In genomic region chr9:65018588-65019121, GRCm38 (mm10) we compare ENCODE assay signal across 11 mouse cellular contexts. TPM values are rescaled to one million over a fixed set of nuclear protein-coding genes. Genes with fewer than 3 reads are reported as not detected.
DNase-seq lines count a peak whose midpoint lies in the region; ATAC-seq lines count a peak whose summit lies in the region.
"Had no signal": no experiment of that assay in that cellular context is flagged by ENCODE, and none has a peak within 500 bp of the region (broad histone marks: within the 10 kb centered on the region; RNA-seq: fewer than 3 reads in every experiment).

No protein-coding gene starts in this region.

- ATAC-seq in forebrain, embryonic 13.5 days = no peak
- ATAC-seq in forebrain, embryonic 16.5 days = no peak
- peak; percentile 43 for ATAC-seq in megakaryocyte progenitor cell, adult 5-6 weeks (replicated peaks; ENCODE audit: poor library complexity)

- intact Hi-C loops in gastrocnemius, postnatal 36 days (cut with DNase I) = no loop called here

- H3K4me1 ChIP-seq in forebrain, embryonic 13.5 days = peaks cover 64% of the 10 kb centered on the region
- H3K4me1 ChIP-seq in forebrain, embryonic 10.5 days = peaks cover 59% of the 10 kb centered on the region
- peaks cover 60% of the 10 kb centered on the region for H3K4me1 ChIP-seq in forebrain, embryonic 16.5 days (replicated peaks; ENCODE audit: control insufficient read depth, insufficient read depth, low read length)

- no peaks in the 10 kb centered on the region for H3K9me3 ChIP-seq in forebrain, embryonic 13.5 days (replicated peaks)
- no peaks in the 10 kb centered on the region for H3K9me3 ChIP-seq in forebrain, embryonic 10.5 days
- no peaks in the 10 kb centered on the region for H3K9me3 ChIP-seq in forebrain, embryonic 16.5 days (ENCODE audit: control insufficient read depth, low read length)

- peak overlapping the region; percentile 84 for H3K4me2 ChIP-seq in forebrain, embryonic 13.5 days
- peak overlapping the region; percentile 58 for H3K4me2 ChIP-seq in forebrain, embryonic 16.5 days (ENCODE audit: low read length)

- no peak overlapping the region for H3K27ac ChIP-seq in forebrain, embryonic 13.5 days
- no peak overlapping the region for H3K27ac ChIP-seq in forebrain, embryonic 10.5 days
- no peak overlapping the region for H3K27ac ChIP-seq in forebrain, embryonic 16.5 days (ENCODE audit: low read length)
- H3K27ac ChIP-seq: stomach, postnatal 0 days had no signal

- no peak for DNase-seq in forebrain, embryonic 10.5 days (ENCODE audit: extremely low spot score, low spot score)
- peak; percentile 64 for DNase-seq in CD4-positive, CD25-positive, alpha-beta regulatory T cell, adult 2 months (ENCODE audit: low read depth, low spot score)
- DNase-seq in gastrocnemius, postnatal 36 days = no peak
- no peak for DNase-seq in left cerebral cortex, adult 18-20 months (ENCODE audit: low spot score in 2 of 2)
- DNase-seq in urinary bladder, adult 2 months (ENCODE audit: low spot score) = no peak
- DNase-seq: cerebellum, adult 9-10 months; heart, postnatal 36 days had no signal

- no peaks in the 10 kb centered on the region for H3K27me3 ChIP-seq in forebrain, embryonic 13.5 days
- peaks cover 14% of the 10 kb centered on the region for H3K27me3 ChIP-seq in forebrain, embryonic 10.5 days (ENCODE audit: poor library complexity, severe bottlenecking)
- no peaks in the 10 kb centered on the region for H3K27me3 ChIP-seq in forebrain, embryonic 16.5 days (replicated peaks; ENCODE audit: control insufficient read depth, insufficient read depth, low read length)

- no peaks in the 10 kb centered on the region for H3K36me3 ChIP-seq in forebrain, embryonic 13.5 days (ENCODE audit: poor library complexity, severe bottlenecking)
- peaks cover 7% of the 10 kb centered on the region for H3K36me3 ChIP-seq in forebrain, embryonic 10.5 days (replicated peaks)
- no peaks in the 10 kb centered on the region for H3K36me3 ChIP-seq in forebrain, embryonic 16.5 days (ENCODE audit: control insufficient read depth, insufficient read depth)

- H3K4me3 ChIP-seq in forebrain, embryonic 13.5 days = no peak overlapping the region
- no peak overlapping the region for H3K4me3 ChIP-seq in forebrain, embryonic 10.5 days
- no peak overlapping the region for H3K4me3 ChIP-seq in forebrain, embryonic 16.5 days (replicated peaks; ENCODE audit: low read length)

- 76% methylated on average over 3 of the region's 3 CpGs for WGBS in forebrain, embryonic 13.5 days
- 85% methylated on average over 3 of the region's 3 CpGs for WGBS in forebrain, embryonic 10.5 days
- 75% methylated on average over 3 of the region's 3 CpGs for WGBS in forebrain, embryonic 16.5 days

- no peak overlapping the region for H3K9ac ChIP-seq in forebrain, embryonic 13.5 days
- 0 out of 2 replicates have a peak overlapping the region, but pooled peaks have one; percentile 23 for H3K9ac ChIP-seq in forebrain, embryonic 16.5 days (replicated peaks; ENCODE audit: low read depth, low read length)

RNA-seq across cellular contexts. Expression of gene Hacd3, which starts 2.8 kb away (rescaled TPM):
- polyA plus RNA-seq in forebrain, embryonic 13.5 days (2015; fragmentation: Nextera tagmentation; extraction: Ambion mirVana) = 151 and 159 TPM in 2 replicates
- polyA plus RNA-seq in forebrain, embryonic 10.5 days (2016; fragmentation: Nextera tagmentation; extraction: Ambion mirVana) = 105 and 112 TPM in 2 replicates
- 202 and 214 TPM in 2 replicates for polyA plus RNA-seq in forebrain, embryonic 16.5 days (2015; fragmentation: Nextera tagmentation; extraction: Ambion mirVana)
- 23.5 and 27.6 TPM in 2 replicates for total RNA-seq in megakaryocyte progenitor cell, adult 5-6 weeks (2015)
- total RNA-seq in megakaryocyte progenitor cell, adult 5-6 weeks (2017) = 47.8 and 52.9 TPM in 2 replicates
- total RNA-seq in gastrocnemius, postnatal 36 days (2021) = 10 to 100 TPM in 1 of 2 experiments, 1 to 10 TPM in 1; 9.1 to 10.3 TPM
- total RNA-seq in left cerebral cortex, adult 18-20 months (2021) = 100 to 1,000 TPM; 154 to 160 TPM
- 59.1 and 61.7 TPM in 2 replicates for polyA plus RNA-seq in urinary bladder, adult 2 months (2012; rRNA removed)

RNA-seq across cellular contexts. Expression of gene Dpp8, which starts 13.6 kb away (rescaled TPM):
- 34.9 and 41.2 TPM in 2 replicates for polyA plus RNA-seq in forebrain, embryonic 13.5 days (2015; fragmentation: Nextera tagmentation; extraction: Ambion mirVana)
- 39.1 and 46.7 TPM in 2 replicates for polyA plus RNA-seq in forebrain, embryonic 10.5 days (2016; fragmentation: Nextera tagmentation; extraction: Ambion mirVana)
- 46.4 and 48.7 TPM in 2 replicates for polyA plus RNA-seq in forebrain, embryonic 16.5 days (2015; fragmentation: Nextera tagmentation; extraction: Ambion mirVana)
- 74.2 and 77.9 TPM in 2 replicates for total RNA-seq in megakaryocyte progenitor cell, adult 5-6 weeks (2015)
- total RNA-seq in megakaryocyte progenitor cell, adult 5-6 weeks (2017) = 86.9 and 102 TPM in 2 replicates
- total RNA-seq in gastrocnemius, postnatal 36 days (2021) = 100 to 1,000 TPM in 1 of 2 experiments, 10 to 100 TPM in 1; 98.7 to 117 TPM
- 100 to 1,000 TPM; 164 to 169 TPM for total RNA-seq in left cerebral cortex, adult 18-20 months (2021)
- polyA plus RNA-seq in urinary bladder, adult 2 months (2012; rRNA removed) = 53.7 and 64.4 TPM in 2 replicates

RNA-seq across cellular contexts. Expression of gene Ints14, which starts 58.0 kb away (rescaled TPM):
- polyA plus RNA-seq in forebrain, embryonic 13.5 days (2015; fragmentation: Nextera tagmentation; extraction: Ambion mirVana) = 50.4 and 57.4 TPM in 2 replicates
- polyA plus RNA-seq in forebrain, embryonic 10.5 days (2016; fragmentation: Nextera tagmentation; extraction: Ambion mirVana) = 74.2 and 77.6 TPM in 2 replicates
- 43.2 and 48.1 TPM in 2 replicates for polyA plus RNA-seq in forebrain, embryonic 16.5 days (2015; fragmentation: Nextera tagmentation; extraction: Ambion mirVana)
- total RNA-seq in megakaryocyte progenitor cell, adult 5-6 weeks (2015) = 32.2 and 32.9 TPM in 2 replicates
- 31.1 and 33.9 TPM in 2 replicates for total RNA-seq in megakaryocyte progenitor cell, adult 5-6 weeks (2017)
- 10 to 100 TPM; 16.0 to 16.3 TPM for total RNA-seq in gastrocnemius, postnatal 36 days (2021)
- total RNA-seq in left cerebral cortex, adult 18-20 months (2021) = 10 to 100 TPM; 18.5 to 18.8 TPM
- polyA plus RNA-seq in urinary bladder, adult 2 months (2012; rRNA removed) = 24.3 and 25.1 TPM in 2 replicates
